Mouse (Mus musculus) thymus, adult 2 months (tissue): Measurements from ENCODE around the gene Synrg.

Experiments
- CTCF ChIP-seq: fragments of 200-500 bp; IDR thresholded peaks from 2 replicates; pipeline ENCODE4 v1.5.1; 2012; ENCODE audit warnings: mild to moderate bottlenecking, control low read depth, low read length, moderate library complexity, borderline replicate concordance; ENCODE audit not compliant: control insufficient read depth, poor library complexity, insufficient read depth; ENCODE audit errors: extremely low read depth
- POLR2A ChIP-seq: fragments of 200-500 bp; IDR thresholded peaks from 2 replicates; pipeline ENCODE4 v1.6.1; 2012; ENCODE audit warnings: mild to moderate bottlenecking, low read length, control low read depth, moderate library complexity; ENCODE audit not compliant: control insufficient read depth, poor library complexity, insufficient read depth; ENCODE audit errors: extremely low read depth

- TF ChIP-seq CTCF (no peak), POLR2A (no peak)
Observed at GRCm38 (mm10) chr11:83977810-83978209, 13.6 kb downstream of the Synrg start.
